Mouse (Mus musculus) forebrain, embryonic 12.5 days (tissue): ENCODE measurements around the gene Mxra7. TPM values are rescaled to one million over a fixed set of nuclear protein-coding genes. Genes with fewer than 3 reads are reported as not detected.

Source experiments
- ATAC-seq: fragments of 200-750 bp; cut with Nextera tagmentation; 2 replicates; pipeline ENCODE4 v1.8.0; 2017; ENCODE audit warnings: moderate TSS enrichment; ENCODE audit not compliant: low FRiP score
- H3K27ac ChIP-seq: fragments of 300-500 bp; sonication (generic); 2 replicates; pipeline ENCODE4 v1.5.1; 2016; ENCODE audit warnings: mild to moderate bottlenecking
- H3K27me3 ChIP-seq: fragments of 300-500 bp; sonication (generic); 2 replicates; pipeline ENCODE4 v1.6.1; 2016; ENCODE audit warnings: mild to moderate bottlenecking
- H3K36me3 ChIP-seq: fragments of 300-500 bp; sonication (generic); replicated peaks from 2 replicates; pipeline ENCODE4 v1.6.1; 2016; ENCODE audit warnings: mild to moderate bottlenecking
- H3K4me1 ChIP-seq: fragments of 300-500 bp; sonication (generic); 2 replicates; pipeline ENCODE4 v1.6.1; 2016
- H3K4me2 ChIP-seq: fragments of 300-500 bp; sonication (generic); 2 replicates; pipeline ENCODE4 v1.6.1; 2016; ENCODE audit warnings: mild to moderate bottlenecking, moderate library complexity
- H3K4me3 ChIP-seq: fragments of 300-500 bp; sonication (generic); replicated peaks from 2 replicates; pipeline ENCODE4 v1.5.1; 2016; ENCODE audit warnings: mild to moderate bottlenecking
- H3K9ac ChIP-seq: fragments of 300-500 bp; sonication (generic); 2 replicates; pipeline ENCODE4 v1.6.1; 2016; ENCODE audit warnings: mild to moderate bottlenecking
- H3K9me3 ChIP-seq: fragments of 300-500 bp; sonication (generic); 2 replicates; pipeline ENCODE4 v1.6.1; 2016
- WGBS: fragments of 180-500 bp; shearing (Covaris S2); methylation state at CpG from one replicate; pipeline ENCODE4 v1.1.7; 2016; 5-methylcytosine and 5-hydroxymethylcytosine counted together
- polyA plus RNA-seq: library from polyadenylated mRNA; unstranded; fragments of >200 nt; fragmentation: Nextera tagmentation; extraction: Ambion mirVana; gene quantifications from 2 replicates; pipeline ENCODE4 v1.2.1, GENCODE M21; 2016

Gene Mxra7
- polyA plus RNA-seq, 1 experiment from 2014 or later = 25.9 TPM

DNA sequence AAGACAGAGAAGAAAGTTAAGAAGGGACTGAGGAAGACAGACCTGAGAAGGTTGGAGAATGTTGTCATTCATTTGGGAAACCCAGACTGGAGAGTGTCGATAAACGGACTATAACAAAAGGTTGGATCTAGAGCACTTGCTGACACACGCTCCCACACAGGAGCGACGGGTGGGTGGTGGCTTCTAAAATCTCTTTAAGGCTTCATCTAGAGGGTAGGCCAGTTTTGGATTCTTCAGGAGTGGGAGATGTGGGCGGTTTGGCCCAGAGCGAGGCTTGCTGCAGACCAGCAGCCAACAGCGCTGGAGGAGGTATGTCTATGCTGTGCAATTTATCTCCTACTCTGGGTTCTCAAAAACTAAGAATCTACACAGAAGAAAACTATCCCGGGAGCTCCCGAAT is 5.2 kb downstream of the Mxra7 start:
- ATAC-seq = no peak
- Histone ChIP-seq H3K4me1 (peaks cover 46% of the 10 kb centered on the region), H3K27me3 (no peaks in the 10 kb centered on the region), H3K27ac (no peak overlapping the region), H3K36me3 (no peaks in the 10 kb centered on the region), H3K4me2 (no peak overlapping the region), H3K4me3 (no peak overlapping the region), H3K9me3 (no peaks in the 10 kb centered on the region), H3K9ac (no peak overlapping the region)
- WGBS = 88% methylated on average over 10 of the region's 10 CpGs

DNA sequence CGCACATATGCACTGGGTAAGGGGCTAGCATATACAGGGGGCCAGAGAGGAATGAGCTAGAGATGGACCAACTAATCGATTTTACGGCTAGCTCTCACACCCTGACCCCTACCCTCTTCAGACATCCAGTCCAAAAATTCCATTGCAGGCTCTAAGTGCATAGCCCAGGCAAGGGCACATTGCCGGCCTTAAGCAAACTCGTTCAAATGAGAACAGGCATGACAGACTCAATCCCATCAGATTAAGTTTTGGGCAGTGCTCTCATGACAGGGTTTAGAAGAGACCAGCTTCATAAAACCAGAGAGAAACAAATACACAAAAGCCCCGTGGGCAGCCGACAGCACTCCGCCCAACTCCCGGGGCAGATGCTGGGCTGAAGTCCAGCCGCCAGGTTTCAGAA is 5.6 kb downstream of the Mxra7 start:
- no peak overlapping the region for H3K27ac ChIP-seq
- no peaks in the 10 kb centered on the region for H3K9me3 ChIP-seq
- H3K4me3 ChIP-seq = no peak overlapping the region
- no peak for ATAC-seq
- H3K4me2 ChIP-seq = no peak overlapping the region
- H3K36me3 ChIP-seq = no peaks in the 10 kb centered on the region
- WGBS = 68% methylated on average over 10 of the region's 10 CpGs
- H3K27me3 ChIP-seq = no peaks in the 10 kb centered on the region
- H3K4me1 ChIP-seq = peaks cover 42% of the 10 kb centered on the region
- no peak overlapping the region for H3K9ac ChIP-seq

DNA sequence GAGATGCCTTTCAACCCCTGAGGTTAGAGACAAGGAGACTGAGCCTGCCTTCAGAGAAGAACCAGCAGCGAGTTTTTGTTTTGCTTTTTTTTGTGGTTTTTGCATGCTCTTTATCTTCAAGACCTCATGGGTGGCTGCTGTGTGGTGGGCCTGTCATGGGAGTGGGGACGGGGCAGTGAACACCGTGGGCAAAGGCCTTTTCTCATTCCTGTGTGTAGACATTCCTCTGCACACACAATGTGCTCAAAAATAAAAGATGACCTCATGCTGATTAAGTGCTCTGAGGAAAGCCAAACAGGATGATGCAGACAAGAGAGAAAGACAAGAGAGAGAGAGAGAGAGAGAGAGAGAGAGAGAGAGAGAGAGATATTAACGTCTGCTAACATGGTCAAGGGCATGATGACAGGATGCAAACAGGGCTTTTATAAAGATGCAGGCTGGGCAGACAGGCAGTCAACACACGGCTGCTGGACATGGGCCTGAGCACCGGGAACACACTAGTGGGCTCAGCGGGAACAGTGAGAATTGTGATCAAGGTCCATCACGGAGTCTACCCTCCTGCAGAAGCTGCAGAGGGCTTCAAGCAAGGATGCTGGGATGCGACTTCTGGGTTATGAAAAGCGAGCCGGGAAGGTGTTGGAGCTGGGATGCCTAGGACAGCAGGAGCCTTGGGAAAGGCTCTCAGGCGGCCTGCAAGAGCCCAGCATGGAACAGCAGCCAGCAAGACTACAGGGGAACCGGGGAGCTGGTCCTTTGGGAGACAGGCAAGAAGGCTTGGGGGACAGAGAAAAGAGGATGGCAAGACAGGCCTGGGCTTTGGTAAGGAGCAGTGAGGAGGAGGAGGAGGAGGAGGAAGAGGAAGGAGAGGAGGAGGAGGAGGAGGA is 6.5 kb downstream of the Mxra7 start:
- Histone ChIP-seq H3K9ac (peak overlapping the region; percentile 9; the same call in 1 of the 2 replicates), H3K9me3 (no peaks in the 10 kb centered on the region), H3K36me3 (no peaks in the 10 kb centered on the region), H3K4me1 (peaks cover 33% of the 10 kb centered on the region), H3K4me3 (no peak overlapping the region), H3K27ac (no peak overlapping the region), H3K4me2 (no peak overlapping the region), H3K27me3 (no peaks in the 10 kb centered on the region)
- WGBS = 52% methylated on average over 13 of the region's 13 CpGs
- no peak for ATAC-seq

DNA sequence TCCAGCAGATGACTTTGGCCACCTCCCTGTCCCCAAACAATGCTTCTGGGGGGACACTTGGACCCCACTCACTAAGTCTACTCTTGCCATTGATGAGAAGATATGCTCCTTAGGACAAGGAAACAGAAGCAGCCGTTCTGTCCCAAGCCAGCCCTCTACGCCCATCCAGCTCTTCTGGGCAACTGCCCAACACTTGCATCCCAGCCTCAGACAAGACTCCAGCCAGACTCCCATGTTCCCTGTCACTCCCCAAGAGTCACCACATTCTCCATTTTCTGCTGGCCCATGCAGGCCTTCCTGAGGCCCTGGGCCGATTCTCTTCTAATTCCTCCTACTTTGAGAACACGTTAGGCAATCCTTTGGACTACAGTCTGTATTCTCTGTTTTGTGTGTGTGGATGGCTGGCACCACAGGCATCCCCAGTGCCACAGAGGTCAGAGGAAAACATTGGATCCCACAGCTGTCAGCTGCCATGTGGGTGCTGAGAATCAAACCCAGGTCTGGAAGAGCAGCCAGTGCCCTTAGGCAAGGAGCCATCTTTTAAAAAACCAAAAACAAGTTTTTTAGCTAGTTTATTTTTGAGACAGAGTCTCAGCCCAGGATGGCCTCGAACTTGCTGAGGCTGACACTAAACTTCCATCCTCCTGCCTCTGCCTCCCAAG is 7.8 kb downstream of the Mxra7 start:
- 0 out of 2 replicates have a peak overlapping the region, but pooled peaks have one; percentile 7 for H3K9ac ChIP-seq
- no peaks in the 10 kb centered on the region for H3K9me3 ChIP-seq
- H3K4me2 ChIP-seq = no peak overlapping the region
- no peak overlapping the region for H3K4me3 ChIP-seq
- 91% methylated on average over 5 of the region's 5 CpGs for WGBS
- no peak overlapping the region for H3K27ac ChIP-seq
- no peaks in the 10 kb centered on the region for H3K36me3 ChIP-seq
- ATAC-seq = no peak
- H3K4me1 ChIP-seq = peaks cover 32% of the 10 kb centered on the region
- H3K27me3 ChIP-seq = no peaks in the 10 kb centered on the region

DNA sequence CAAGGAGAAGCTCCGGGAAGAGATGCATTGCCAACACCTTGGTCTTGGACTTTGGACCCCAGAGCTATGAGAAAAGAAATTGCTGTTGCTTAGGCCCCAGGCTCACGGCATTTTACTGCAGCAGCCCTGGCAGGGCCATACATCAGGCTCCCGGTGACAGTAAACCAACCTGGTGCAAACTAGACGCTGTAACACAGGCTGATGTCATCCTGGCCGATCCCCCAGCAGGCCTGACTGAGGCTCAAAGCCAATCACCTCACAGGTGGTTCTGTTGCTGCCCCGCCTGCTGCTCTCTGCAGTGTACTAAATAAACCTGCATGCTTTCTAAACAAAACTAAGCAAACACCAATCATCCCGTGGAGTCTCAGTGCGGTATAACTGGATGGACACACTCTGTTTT is 9.1 kb downstream of the Mxra7 start:
- Histone ChIP-seq H3K36me3 (no peaks in the 10 kb centered on the region), H3K27ac (no peak overlapping the region), H3K9ac (no peak overlapping the region), H3K4me2 (no peak overlapping the region), H3K4me3 (no peak overlapping the region), H3K4me1 (peaks cover 44% of the 10 kb centered on the region), H3K27me3 (no peaks in the 10 kb centered on the region), H3K9me3 (no peaks in the 10 kb centered on the region)
- ATAC-seq = no peak
- WGBS = 79% methylated on average over 8 of the region's 8 CpGs

DNA sequence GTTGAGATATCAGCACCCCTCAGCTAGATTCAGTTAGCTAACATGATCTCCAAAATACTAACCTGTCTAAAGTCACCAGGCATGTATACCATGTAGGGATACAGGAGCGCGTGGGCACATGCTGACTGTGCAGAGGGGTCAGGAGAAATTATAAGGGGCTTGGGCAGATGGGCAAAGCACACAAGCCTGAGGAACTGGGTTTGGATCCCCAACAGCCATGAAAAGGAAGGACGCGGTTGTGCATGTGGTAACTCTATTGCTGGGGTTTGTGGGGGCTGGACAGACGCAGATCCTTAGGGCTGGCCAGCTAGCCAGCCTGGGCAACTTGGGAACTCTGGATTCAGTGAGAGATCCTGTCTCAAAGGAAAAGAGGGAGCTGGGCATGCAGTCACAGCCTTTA is 10.3 kb downstream of the Mxra7 start:
- no peaks in the 10 kb centered on the region for H3K9me3 ChIP-seq
- H3K36me3 ChIP-seq = no peaks in the 10 kb centered on the region
- no peak overlapping the region for H3K4me3 ChIP-seq
- WGBS = 99% methylated on average over 5 of the region's 5 CpGs
- H3K27me3 ChIP-seq = no peaks in the 10 kb centered on the region
- no peak for ATAC-seq
- H3K4me2 ChIP-seq = no peak overlapping the region
- H3K4me1 ChIP-seq = peaks cover 53% of the 10 kb centered on the region
- no peak overlapping the region for H3K27ac ChIP-seq
- H3K9ac ChIP-seq = no peak overlapping the region

DNA sequence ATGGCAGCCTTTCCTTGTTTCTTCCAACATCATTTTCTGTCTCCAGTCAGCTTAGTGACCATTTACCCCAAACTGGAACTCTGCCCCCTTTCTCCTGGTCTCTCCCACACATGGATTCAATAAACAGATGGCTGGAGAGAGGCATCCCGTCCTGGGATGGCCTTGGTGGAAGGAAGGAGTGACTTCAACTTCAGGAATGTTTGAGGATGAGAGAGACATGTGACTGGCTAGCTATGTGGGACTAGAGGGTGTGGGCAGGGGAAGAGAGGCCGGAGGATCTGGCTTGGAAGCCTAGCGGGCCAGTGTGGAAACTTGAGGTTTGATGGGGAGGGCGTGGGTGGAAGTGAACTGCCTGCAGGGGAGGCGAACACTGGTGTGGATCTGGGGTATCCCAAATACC is 11.1 kb downstream of the Mxra7 start:
- WGBS = 88% methylated on average over 5 of the region's 5 CpGs
- no peaks in the 10 kb centered on the region for H3K36me3 ChIP-seq
- ATAC-seq = no peak
- H3K9ac ChIP-seq = no peak overlapping the region
- H3K27me3 ChIP-seq = no peaks in the 10 kb centered on the region
- H3K4me3 ChIP-seq = no peak overlapping the region
- peaks cover 53% of the 10 kb centered on the region for H3K4me1 ChIP-seq
- H3K9me3 ChIP-seq = no peaks in the 10 kb centered on the region
- H3K27ac ChIP-seq = no peak overlapping the region
- H3K4me2 ChIP-seq = no peak overlapping the region

DNA sequence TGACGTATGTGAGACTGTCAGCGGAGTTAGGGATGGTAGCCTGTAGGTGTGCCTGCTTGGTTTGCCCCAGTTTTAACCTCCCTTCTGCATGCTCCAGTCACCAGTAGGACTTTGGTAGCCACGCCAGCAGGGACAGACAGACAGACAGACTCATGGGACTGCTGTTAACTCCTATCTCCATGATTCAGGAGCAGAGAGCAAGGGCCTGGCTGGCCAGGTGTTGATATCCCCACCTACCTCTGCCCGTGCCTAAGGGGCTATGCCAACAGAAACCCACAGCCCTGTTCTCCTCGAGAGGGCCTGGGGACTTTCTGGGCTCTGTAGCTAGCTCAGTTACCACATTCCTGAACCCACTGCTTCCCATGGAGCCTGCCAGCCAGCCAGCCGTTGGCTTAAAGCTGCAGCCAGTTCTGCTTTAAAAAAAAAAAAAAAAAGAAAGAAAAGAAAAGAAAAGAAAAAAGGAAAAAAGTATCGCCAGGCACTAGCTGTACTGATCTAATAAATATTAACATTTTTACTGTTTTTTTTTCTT is 12.9 kb downstream of the Mxra7 start:
- Histone ChIP-seq H3K4me2 (peak overlapping the region; percentile 15; the same call in 1 of the 2 replicates), H3K27ac (peak overlapping the region; percentile 90), H3K4me1 (peaks cover 60% of the 10 kb centered on the region), H3K9me3 (no peaks in the 10 kb centered on the region), H3K27me3 (peaks cover 5% of the 10 kb centered on the region; the same call in 1 of the 2 replicates), H3K9ac (no peak overlapping the region; the same call in 1 of the 2 replicates), H3K4me3 (no peak overlapping the region), H3K36me3 (no peaks in the 10 kb centered on the region)
- no peak for ATAC-seq
- WGBS = 35% methylated on average over 7 of the region's 7 CpGs

DNA sequence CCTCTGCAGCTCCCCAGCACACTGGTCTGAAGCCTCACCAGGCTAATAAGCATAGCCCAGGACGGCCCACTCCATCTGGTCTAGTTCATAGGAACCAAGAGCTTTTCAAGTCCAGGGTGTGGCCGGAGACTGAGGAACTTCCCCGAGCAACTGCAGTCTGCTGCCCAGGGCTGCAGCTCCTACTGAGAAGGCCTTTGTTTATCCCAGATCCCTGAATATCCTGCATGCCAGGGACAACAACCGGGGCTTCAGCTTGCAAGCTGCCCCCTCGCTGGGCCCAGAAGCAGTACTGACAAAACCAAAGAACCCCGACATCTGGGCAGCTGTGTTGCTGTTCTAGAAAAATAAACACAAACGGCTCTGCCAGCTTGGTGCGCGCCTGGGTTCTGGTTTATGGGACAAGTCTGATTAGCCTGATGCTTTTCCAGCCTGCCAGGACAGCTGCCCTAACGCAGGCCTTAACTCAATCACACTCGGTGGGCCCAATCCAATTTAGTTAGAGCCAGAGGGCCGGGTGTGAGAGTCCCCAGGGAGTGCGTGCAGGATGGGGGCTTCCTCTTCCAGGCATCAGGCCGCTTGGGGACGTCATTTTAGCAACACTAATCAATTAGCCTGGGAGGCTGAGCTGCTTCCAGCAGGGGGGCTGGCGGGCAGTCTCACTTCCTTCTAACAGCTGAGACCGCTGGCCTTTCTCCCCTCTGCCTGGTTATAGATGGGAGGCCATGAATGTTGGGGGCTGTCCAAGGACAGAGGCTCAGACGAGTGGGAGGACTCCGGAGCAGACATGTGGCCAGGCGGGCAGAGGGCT is 13.6 kb downstream of the Mxra7 start:
- Histone ChIP-seq H3K27me3 (peaks cover 6% of the 10 kb centered on the region; the same call in 1 of the 2 replicates), H3K36me3 (no peaks in the 10 kb centered on the region), H3K4me2 (peak overlapping the region; percentile 15), H3K4me1 (peaks cover 64% of the 10 kb centered on the region), H3K27ac (peak overlapping the region; percentile 90), H3K9me3 (no peaks in the 10 kb centered on the region), H3K9ac (peak overlapping the region; percentile 33; the same call in 1 of the 2 replicates), H3K4me3 (no peak overlapping the region)
- 4% methylated on average over 20 of the region's 20 CpGs for WGBS
- 0 out of 2 replicates have a peak, but pooled peaks have one; percentile 10 for ATAC-seq

DNA sequence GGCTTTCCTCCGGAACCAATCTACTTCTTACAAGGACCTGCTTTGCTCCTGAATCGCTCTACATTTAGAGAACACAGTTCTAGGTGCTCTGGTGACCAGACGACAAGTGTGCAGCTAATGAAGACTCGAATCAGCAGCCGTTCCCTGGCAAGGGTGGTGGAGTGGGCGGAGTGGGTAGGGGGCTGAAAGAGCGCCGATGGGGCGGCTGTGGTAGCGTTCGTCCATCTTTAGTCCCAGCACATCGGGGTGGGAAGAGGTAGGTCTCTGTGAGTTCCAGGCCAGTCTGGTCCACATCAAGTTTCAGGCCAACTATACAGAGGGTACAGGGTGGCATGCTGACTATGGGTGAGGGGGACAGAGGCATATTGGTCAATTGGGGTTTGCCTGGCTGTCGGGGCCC is 14.2 kb downstream of the Mxra7 start:
- Histone ChIP-seq H3K4me3 (no peak overlapping the region), H3K4me2 (peak overlapping the region; percentile 30), H3K9ac (no peak overlapping the region), H3K27me3 (peaks cover 6% of the 10 kb centered on the region; the same call in 1 of the 2 replicates), H3K4me1 (peaks cover 68% of the 10 kb centered on the region), H3K9me3 (no peaks in the 10 kb centered on the region), H3K36me3 (no peaks in the 10 kb centered on the region), H3K27ac (peak overlapping the region; percentile 90)
- WGBS = 71% methylated on average over 13 of the region's 13 CpGs
- no peak for ATAC-seq

DNA sequence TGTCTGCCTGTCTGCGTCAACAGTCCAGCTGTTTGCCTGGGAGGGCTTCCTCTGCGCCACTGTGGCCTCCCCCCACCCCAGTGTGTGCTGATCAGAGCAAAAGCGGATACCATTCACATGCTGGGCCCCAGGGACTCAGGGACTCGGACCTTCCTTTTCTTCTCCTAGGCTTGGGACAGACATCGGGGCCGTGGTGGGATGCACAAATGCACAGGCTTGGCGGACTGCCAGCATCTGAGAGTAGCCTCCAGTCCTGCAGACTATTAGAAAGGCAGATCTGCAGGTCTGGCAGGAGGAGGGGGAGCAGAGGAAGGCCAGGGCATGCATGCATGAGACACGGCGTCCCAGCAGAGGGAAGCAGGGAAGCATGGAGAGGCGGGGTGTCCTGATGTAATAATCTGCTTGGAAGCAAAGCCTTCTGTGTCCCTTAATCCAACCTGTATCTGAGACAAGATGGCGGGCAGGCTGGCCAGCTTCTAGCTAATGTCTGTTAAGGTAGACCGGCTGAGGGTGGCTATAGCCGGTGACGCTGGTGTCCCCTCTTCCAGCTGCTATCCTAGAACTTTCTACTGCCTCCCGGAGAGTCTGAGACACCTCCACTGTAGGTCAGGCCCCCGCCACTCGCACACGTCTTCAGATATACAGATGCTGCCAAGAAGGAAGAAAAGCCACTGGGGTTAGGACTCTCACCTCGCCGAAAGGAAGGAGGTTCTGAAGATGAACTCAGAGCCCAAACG is 14.9 kb downstream of the Mxra7 start:
- Histone ChIP-seq H3K4me2 (peak overlapping the region; percentile 30), H3K9ac (no peak overlapping the region), H3K36me3 (no peaks in the 10 kb centered on the region), H3K27ac (peak overlapping the region; percentile 90), H3K9me3 (no peaks in the 10 kb centered on the region), H3K4me1 (peaks cover 73% of the 10 kb centered on the region), H3K4me3 (0 out of 2 replicates have a peak overlapping the region, but pooled peaks have one; percentile 3), H3K27me3 (peaks cover 6% of the 10 kb centered on the region; the same call in 1 of the 2 replicates)
- peak; percentile 39 for ATAC-seq
- WGBS = 45% methylated on average over 21 of the region's 21 CpGs
